Mouse (Mus musculus) limb, embryonic 14.5 days (tissue): ENCODE results near the gene Cd79b. TPM values are rescaled to one million over a fixed set of nuclear protein-coding genes. Genes with fewer than 3 reads are reported as not detected.

ENCODE experiments used
- ATAC-seq: fragments of 200-750 bp; cut with Nextera tagmentation; 2 replicates; pipeline ENCODE4 v1.8.0; 2017; ENCODE audit warnings: low read depth, moderate number of reproducible peaks, moderate TSS enrichment; ENCODE audit not compliant: low FRiP score
- DNase-seq: peaks from one replicate; pipeline ENCODE4 v3.0.0-alpha.2; 2015; ENCODE audit warnings: low spot score
- H3K27ac ChIP-seq: fragments of 300-500 bp; sonication (generic); replicated peaks from 2 replicates; pipeline ENCODE4 v1.5.1; 2014; ENCODE audit warnings: low read depth, mild to moderate bottlenecking, low read length, moderate library complexity, mixed read lengths
- H3K27me3 ChIP-seq: fragments of 300-500 bp; sonication (generic); 2 replicates; pipeline ENCODE4 v1.6.1; 2014; ENCODE audit warnings: low read length, mixed read lengths; ENCODE audit not compliant: control insufficient read depth, insufficient read depth
- H3K36me3 ChIP-seq: fragments of 300-500 bp; sonication (generic); 2 replicates; pipeline ENCODE4 v1.6.1; 2014; ENCODE audit warnings: mild to moderate bottlenecking, low read length, moderate library complexity, mixed read lengths; ENCODE audit not compliant: control insufficient read depth, insufficient read depth
- H3K4me1 ChIP-seq: fragments of 300-500 bp; sonication (generic); 2 replicates; pipeline ENCODE4 v1.6.1; 2014; ENCODE audit warnings: antibody characterized with exemption, low read length, mixed read lengths; ENCODE audit not compliant: control insufficient read depth, insufficient read depth
- H3K4me2 ChIP-seq: fragments of 300-500 bp; sonication (generic); replicated peaks from 2 replicates; pipeline ENCODE4 v1.6.1; 2014; ENCODE audit warnings: low read depth, mild to moderate bottlenecking, low read length, moderate library complexity; ENCODE audit not compliant: severe bottlenecking
- H3K4me3 ChIP-seq: fragments of 300-500 bp; sonication (generic); replicated peaks from 2 replicates; pipeline ENCODE4 v1.5.1; 2014; ENCODE audit warnings: low read length
- H3K9ac ChIP-seq: fragments of 300-500 bp; sonication (generic); 2 replicates; pipeline ENCODE4 v1.6.1; 2014; ENCODE audit warnings: mild to moderate bottlenecking, low read depth, low read length, moderate library complexity; ENCODE audit not compliant: severe bottlenecking
- H3K9me3 ChIP-seq: fragments of 300-500 bp; sonication (generic); 2 replicates; pipeline ENCODE4 v1.6.1; 2016; ENCODE audit warnings: low read length; ENCODE audit not compliant: control insufficient read depth
- POLR2A ChIP-seq: fragments of 200-500 bp; IDR thresholded peaks from 2 replicates; pipeline ENCODE4 v1.8.0; 2012; ENCODE audit warnings: inconsistent platforms, mild to moderate bottlenecking, moderate library complexity, borderline replicate concordance; ENCODE audit not compliant: insufficient read depth, insufficient read length; ENCODE audit errors: extremely low read depth
- WGBS: fragments of 180-500 bp; shearing (Covaris S2); extraction: QIAGEN DNeasy Blood & Tissue Kit; methylation state at CpG from one replicate; pipeline ENCODE4 v1.1.7; 2014; 5-methylcytosine and 5-hydroxymethylcytosine counted together
- polyA plus RNA-seq, 2 experiments: library from polyadenylated mRNA; depleted of rRNA in 1 of 2; stranded (reverse) in 1 of 2; unstranded in 1 of 2; fragments of >200 nt; fragmentation: Nextera tagmentation in 1 of 2; extraction: Ambion mirVana in 1 of 2; gene quantifications; 2 replicates each; pipeline versions ENCODE4 v1.2.1 to v1.2.3; 2012 to 2014

Gene Cd79b
- polyA plus RNA-seq, 2 experiments: 2.7 to 3.0 TPM

- ATAC-seq (no peak), DNase-seq (no peak)
- Histone ChIP-seq H3K9me3 (no peaks in the 10 kb centered on the region), H3K9ac (no peak overlapping the region; the same call in 1 of the 2 replicates), H3K27ac (no peak overlapping the region), H3K36me3 (no peaks in the 10 kb centered on the region), H3K4me2 (no peak overlapping the region), H3K4me3 (no peak overlapping the region), H3K4me1 (peaks cover 4% of the 10 kb centered on the region; the same call in 1 of the 2 replicates), H3K27me3 (no peaks in the 10 kb centered on the region)
- no peak for TF ChIP-seq POLR2A
- 56% methylated on average over 5 of the region's 5 CpGs for WGBS
These were observed 14.0 kb upstream of the Cd79b start for GRCm38 (mm10) chr11:106328521-106328920.

GRCm38 (mm10) chr11:106326475-106326874, 11.9 kb upstream of the Cd79b start:
- Histone ChIP-seq H3K27me3 (no peaks in the 10 kb centered on the region), H3K9me3 (no peaks in the 10 kb centered on the region), H3K27ac (no peak overlapping the region), H3K36me3 (no peaks in the 10 kb centered on the region), H3K4me3 (no peak overlapping the region), H3K4me1 (peaks cover 4% of the 10 kb centered on the region; the same call in 1 of the 2 replicates), H3K4me2 (no peak overlapping the region), H3K9ac (no peak overlapping the region)
- DNase-seq (no peak), ATAC-seq (no peak)
- TF ChIP-seq POLR2A: no peak
- WGBS: 90% methylated on average over 8 of the region's 8 CpGs

- H3K36me3 ChIP-seq: no peaks in the 10 kb centered on the region
- peak; percentile 66 for DNase-seq
- no peak for TF ChIP-seq POLR2A
- H3K9ac ChIP-seq: no peak overlapping the region
- no peak overlapping the region for H3K4me3 ChIP-seq
- no peaks in the 10 kb centered on the region for H3K27me3 ChIP-seq
- 66% methylated on average over 8 of the region's 8 CpGs for WGBS
- peaks cover 4% of the 10 kb centered on the region; the same call in 1 of the 2 replicates for H3K4me1 ChIP-seq
- H3K27ac ChIP-seq: no peak overlapping the region
- no peak for ATAC-seq
- H3K4me2 ChIP-seq: no peak overlapping the region
- no peaks in the 10 kb centered on the region for H3K9me3 ChIP-seq
These were observed 11.1 kb upstream of the Cd79b start for GRCm38 (mm10) chr11:106325566-106326206.

GRCm38 (mm10) chr11:106324858-106325257, 10.3 kb upstream of the Cd79b start:
- no peak for ATAC-seq
- no peak for TF ChIP-seq POLR2A
- whole genome bisulfite sequencing: 77% methylated on average over 5 of the region's 5 CpGs
- Histone ChIP-seq H3K36me3 (no peaks in the 10 kb centered on the region), H3K27me3 (no peaks in the 10 kb centered on the region), H3K4me2 (no peak overlapping the region), H3K4me3 (no peak overlapping the region), H3K4me1 (peaks cover 4% of the 10 kb centered on the region; the same call in 1 of the 2 replicates), H3K27ac (no peak overlapping the region), H3K9me3 (no peaks in the 10 kb centered on the region), H3K9ac (no peak overlapping the region)
- DNase-seq: no peak

- no peak for TF ChIP-seq POLR2A
- Histone ChIP-seq H3K9ac (no peak overlapping the region), H3K27ac (no peak overlapping the region), H3K4me3 (no peak overlapping the region), H3K4me2 (no peak overlapping the region; the same call in 1 of the 2 replicates), H3K27me3 (no peaks in the 10 kb centered on the region), H3K4me1 (peaks cover 36% of the 10 kb centered on the region), H3K9me3 (no peaks in the 10 kb centered on the region), H3K36me3 (no peaks in the 10 kb centered on the region)
- ATAC-seq: no peak
- WGBS: 60% methylated on average over 21 of the region's 21 CpGs
- DNase-seq: no peak
These were observed 4.1 kb upstream of the Cd79b start for GRCm38 (mm10) chr11:106318406-106319366.
